Mouse (Mus musculus): ENCODE results near the gene Zkscan5. TPM values are rescaled to one million over a fixed set of nuclear protein-coding genes. Genes with fewer than 3 reads are reported as not detected.
A peak's percentile ranks its signal among the peaks of the same experiment; 100 is the strongest.

The Zkscan5 gene
- polyA plus RNA-seq (2015; fragmentation: Nextera tagmentation; extraction: Ambion mirVana): 16.3 and 17.1 TPM in 2 replicates

GRCm38 (mm10) chr5:145203936-145204691, at the start of gene Zkscan5:
Gene Zkscan5, plus strand, starts transcription at chr5:145204562.
- H3K4me3 ChIP-seq: peak within 1 kb of the TSS; percentile 52
- ATAC-seq (ENCODE audit: low FRiP score, low read depth): peak; percentile 98
- H3K4me2 ChIP-seq (replicated peaks): peak within 1 kb of the TSS; percentile 72
- no peaks in the 10 kb centered on the region for H3K27me3 ChIP-seq
- WGBS: under 1% methylated on average over 22 of the region's 22 CpGs
- peak within 1 kb of the TSS; percentile 89 for H3K27ac ChIP-seq
- H3K36me3 ChIP-seq: peaks cover 19% of the 10 kb centered on the region
- H3K9me3 ChIP-seq: no peaks in the 10 kb centered on the region
- peaks cover 25% of the 10 kb centered on the region for H3K4me1 ChIP-seq
- peak within 1 kb of the TSS; percentile 62 for H3K9ac ChIP-seq

GRCm38 (mm10) chr5:145161361-145161760, 43.0 kb upstream of the Zkscan5 start:
- H3K4me3 ChIP-seq: no peak overlapping the region
- no peaks in the 10 kb centered on the region for H3K27me3 ChIP-seq
- peaks cover 84% of the 10 kb centered on the region for H3K36me3 ChIP-seq
- H3K4me1 ChIP-seq: peaks cover 7% of the 10 kb centered on the region
- no peak overlapping the region for H3K9ac ChIP-seq
- no peaks in the 10 kb centered on the region for H3K9me3 ChIP-seq
- no peak overlapping the region for H3K27ac ChIP-seq
- ATAC-seq (ENCODE audit: low FRiP score, low read depth): no peak
- WGBS: 95% methylated on average over 14 of the region's 14 CpGs
- no peak overlapping the region for H3K4me2 ChIP-seq (replicated peaks)

GRCm38 (mm10) chr5:145164710-145165109, 39.7 kb upstream of the Zkscan5 start:
- no peak for ATAC-seq (ENCODE audit: low FRiP score, low read depth)
- no peak overlapping the region for H3K4me3 ChIP-seq
- H3K4me1 ChIP-seq: peaks cover 22% of the 10 kb centered on the region
- H3K4me2 ChIP-seq (replicated peaks): no peak overlapping the region
- H3K36me3 ChIP-seq: peaks cover 58% of the 10 kb centered on the region
- no peaks in the 10 kb centered on the region for H3K27me3 ChIP-seq
- H3K9ac ChIP-seq: no peak overlapping the region
- no peak overlapping the region for H3K27ac ChIP-seq
- no peaks in the 10 kb centered on the region for H3K9me3 ChIP-seq
- WGBS: 74% methylated on average over 3 of the region's 3 CpGs

GRCm38 (mm10) chr5:145165184-145165583, 39.2 kb upstream of the Zkscan5 start:
- H3K36me3 ChIP-seq: peaks cover 55% of the 10 kb centered on the region
- no peaks in the 10 kb centered on the region for H3K9me3 ChIP-seq
- 0 out of 2 replicates have a peak overlapping the region, but pooled peaks have one; percentile 11 for H3K4me2 ChIP-seq (replicated peaks)
- no peak overlapping the region for H3K27ac ChIP-seq
- WGBS: 89% methylated on average over 15 of the region's 15 CpGs
- no peak for ATAC-seq (ENCODE audit: low FRiP score, low read depth)
- H3K27me3 ChIP-seq: no peaks in the 10 kb centered on the region
- no peak overlapping the region for H3K4me3 ChIP-seq
- no peak overlapping the region for H3K9ac ChIP-seq
- H3K4me1 ChIP-seq: peaks cover 22% of the 10 kb centered on the region

GRCm38 (mm10) chr5:145166536-145167305, 37.6 kb upstream of the Zkscan5 start, which contains the start of the genes Ptcd1 and Cpsf4:
Gene Ptcd1, minus strand, starts transcription at chr5:145167108.
Gene Cpsf4, plus strand, starts transcription at chr5:145167213.
- Histone ChIP-seq H3K27ac (peak within 1 kb of the TSS; percentile 59; the same call in 1 of the 2 replicates), H3K9me3 (no peaks in the 10 kb centered on the region), H3K4me3 (peak within 1 kb of the TSS; percentile 92), H3K9ac (peak within 1 kb of the TSS; percentile 95), H3K36me3 (peaks cover 55% of the 10 kb centered on the region), H3K4me2 (replicated peaks) (peak within 1 kb of the TSS; percentile 94), H3K4me1 (peaks cover 22% of the 10 kb centered on the region), H3K27me3 (no peaks in the 10 kb centered on the region)
- ATAC-seq (ENCODE audit: low FRiP score, low read depth): peak; percentile 93
- WGBS: under 1% methylated on average over 49 of the region's 51 CpGs

GRCm38 (mm10) chr5:145167306-145167661, 37.1 kb upstream of the Zkscan5 start:
- WGBS: under 1% methylated on average over 25 of the region's 28 CpGs
- H3K36me3 ChIP-seq: peaks cover 56% of the 10 kb centered on the region

GRCm38 (mm10) chr5:145178461-145178980, 25.8 kb upstream of the Zkscan5 start:
- Histone ChIP-seq H3K9ac (no peak overlapping the region), H3K27me3 (no peaks in the 10 kb centered on the region), H3K4me3 (no peak overlapping the region), H3K36me3 (peaks cover 100% of the 10 kb centered on the region), H3K27ac (no peak overlapping the region), H3K4me1 (no peaks in the 10 kb centered on the region), H3K9me3 (no peaks in the 10 kb centered on the region), H3K4me2 (replicated peaks) (no peak overlapping the region)
- ATAC-seq (ENCODE audit: low FRiP score, low read depth): no peak
- 80% methylated on average over 18 of the region's 18 CpGs for WGBS

More at GRCm38 (mm10) chr5:145167306-145167661, 37.1 kb upstream of the Zkscan5 start:
- Histone ChIP-seq H3K4me3 (peak overlapping the region; percentile 92), H3K9me3 (no peaks in the 10 kb centered on the region), H3K4me2 (replicated peaks) (peak overlapping the region; percentile 94), H3K4me1 (peaks cover 22% of the 10 kb centered on the region), H3K27ac (peak overlapping the region; percentile 49; the same call in 1 of the 2 replicates), H3K9ac (peak overlapping the region; percentile 95), H3K27me3 (no peaks in the 10 kb centered on the region)
- ATAC-seq (ENCODE audit: low FRiP score, low read depth): peak; percentile 61

GRCm38 (mm10) chr5:145185244-145185643, 19.1 kb upstream of the Zkscan5 start:
- Histone ChIP-seq H3K4me2 (replicated peaks) (no peak overlapping the region), H3K36me3 (peaks cover 89% of the 10 kb centered on the region), H3K9me3 (no peaks in the 10 kb centered on the region), H3K9ac (no peak overlapping the region), H3K27ac (no peak overlapping the region), H3K4me1 (peaks cover 10% of the 10 kb centered on the region), H3K27me3 (no peaks in the 10 kb centered on the region), H3K4me3 (no peak overlapping the region)
- WGBS: 88% methylated on average over 2 of the region's 2 CpGs
- no peak for ATAC-seq (ENCODE audit: low FRiP score, low read depth)

- peak overlapping the region; percentile 83; the same call in 1 of the 2 replicates for H3K4me2 ChIP-seq (replicated peaks)
- no peaks in the 10 kb centered on the region for H3K9me3 ChIP-seq
- H3K27me3 ChIP-seq: no peaks in the 10 kb centered on the region
- H3K9ac ChIP-seq: no peak overlapping the region
- no peak overlapping the region; the same call in 1 of the 2 replicates for H3K4me3 ChIP-seq
- no peak for ATAC-seq (ENCODE audit: low FRiP score, low read depth)
- peaks cover 50% of the 10 kb centered on the region for H3K36me3 ChIP-seq
- peaks cover 19% of the 10 kb centered on the region for H3K4me1 ChIP-seq
- WGBS: 94% methylated on average over 6 of the region's 6 CpGs
- no peak overlapping the region for H3K27ac ChIP-seq
Measured at GRCm38 (mm10) chr5:145189416-145189815, 14.9 kb upstream of the Zkscan5 start.

GRCm38 (mm10) chr5:145190373-145190772, 14.0 kb upstream of the Zkscan5 start:
- Histone ChIP-seq H3K36me3 (peaks cover 52% of the 10 kb centered on the region), H3K27me3 (no peaks in the 10 kb centered on the region), H3K4me1 (peaks cover 19% of the 10 kb centered on the region), H3K4me3 (peak overlapping the region; percentile 93), H3K9me3 (no peaks in the 10 kb centered on the region), H3K4me2 (replicated peaks) (peak overlapping the region; percentile 83), H3K27ac (no peak overlapping the region), H3K9ac (peak overlapping the region; percentile 98)
- WGBS: 54% methylated on average over 5 of the region's 5 CpGs
- no peak for ATAC-seq (ENCODE audit: low FRiP score, low read depth)

- Histone ChIP-seq H3K4me2 (replicated peaks) (peak overlapping the region; percentile 83), H3K9me3 (no peaks in the 10 kb centered on the region), H3K27me3 (no peaks in the 10 kb centered on the region), H3K4me3 (peak overlapping the region; percentile 93), H3K36me3 (peaks cover 52% of the 10 kb centered on the region), H3K27ac (peak overlapping the region; percentile 74), H3K9ac (peak overlapping the region; percentile 98), H3K4me1 (peaks cover 19% of the 10 kb centered on the region)
- peak; percentile 90 for ATAC-seq (ENCODE audit: low FRiP score, low read depth)
- under 1% methylated on average over 41 of the region's 41 CpGs for WGBS
Measured at GRCm38 (mm10) chr5:145190875-145191798, 13.2 kb upstream of the Zkscan5 start.

Data from limb, embryonic 13.5 days (tissue).